Mouse (Mus musculus) myocyte (in vitro differentiated cells): ENCODE measurements around the gene Tenm4. TPM values are rescaled to one million over a fixed set of nuclear protein-coding genes. Genes with fewer than 3 reads are reported as not detected.

Experiments used
- H3K27me3 ChIP-seq: one replicate; pipeline ENCODE4 v1.6.1; 2011; ENCODE audit not compliant: control insufficient read depth, insufficient read depth, insufficient read length
- H3K36me3 ChIP-seq: one replicate; pipeline ENCODE4 v1.6.1; 2011; ENCODE audit not compliant: control insufficient read depth, insufficient read depth
- H3K4me2 ChIP-seq: one replicate; pipeline ENCODE4 v1.6.1; 2011; ENCODE audit warnings: low read depth, control low read depth
- H3K4me3 ChIP-seq: one replicate; pipeline ENCODE4 v1.5.1; 2011; ENCODE audit warnings: mild to moderate bottlenecking, control low read depth, moderate library complexity
- H3K79me2 ChIP-seq: one replicate; pipeline ENCODE4 v1.6.1; 2011; ENCODE audit not compliant: control insufficient read depth, insufficient read depth
- H3ac ChIP-seq: one replicate; pipeline ENCODE4 v1.6.1; 2011; ENCODE audit not compliant: control insufficient read depth, insufficient read length
- CEBPB ChIP-seq: IDR thresholded peaks from 2 replicates; pipeline ENCODE4 v1.6.1; 2011; ENCODE audit warnings: mild to moderate bottlenecking, moderate library complexity; ENCODE audit not compliant: poor library complexity, insufficient read depth, severe bottlenecking
- E2F4 ChIP-seq: IDR thresholded peaks from one replicate; pipeline ENCODE4 v1.6.1; 2011; ENCODE audit warnings: mild to moderate bottlenecking, control low read depth, moderate library complexity; ENCODE audit not compliant: insufficient read depth
- MAX ChIP-seq: IDR thresholded peaks from one replicate; pipeline ENCODE4 v1.6.1; 2011; ENCODE audit warnings: low read depth, mild to moderate bottlenecking, control low read depth
- MYOD1 ChIP-seq, 3 experiments: IDR thresholded peaks; one replicate each; pipeline ENCODE4 v1.6.1; 2011; ENCODE audit warnings: control low read depth in 2 of 3, low read depth in 2 of 3, mild to moderate bottlenecking in 2 of 3, moderate library complexity in 1 of 3; ENCODE audit not compliant: insufficient read length in 2 of 3, control insufficient read depth in 1 of 3
- MYOG ChIP-seq, 3 experiments: IDR thresholded peaks; one replicate each; pipeline ENCODE4 v1.6.1; 2011; ENCODE audit warnings: control low read depth in 2 of 3, low read depth in 2 of 3, mild to moderate bottlenecking in 2 of 3; ENCODE audit not compliant: insufficient read length in 2 of 3, control insufficient read depth in 1 of 3, insufficient read depth in 1 of 3
- POLR2A ChIP-seq: IDR thresholded peaks from one replicate; pipeline ENCODE4 v1.6.1; 2011; ENCODE audit warnings: low read depth, mild to moderate bottlenecking, control low read depth, moderate library complexity; ENCODE audit not compliant: insufficient read length
- POLR2AphosphoS2 ChIP-seq: IDR thresholded peaks from one replicate; pipeline ENCODE4 v1.6.1; 2011; ENCODE audit warnings: low read depth, control low read depth; ENCODE audit not compliant: insufficient read length
- REST ChIP-seq: IDR thresholded peaks from one replicate; pipeline ENCODE4 v1.6.1; 2011; ENCODE audit warnings: mild to moderate bottlenecking, control low read depth, moderate library complexity; ENCODE audit not compliant: insufficient read depth, insufficient read length
- SRF ChIP-seq: IDR thresholded peaks from one replicate; pipeline ENCODE4 v1.6.1; 2011; ENCODE audit warnings: low read depth; ENCODE audit not compliant: control insufficient read depth, insufficient read length
- TCF12 ChIP-seq: IDR thresholded peaks from one replicate; pipeline ENCODE4 v1.6.1; 2011; ENCODE audit warnings: mild to moderate bottlenecking, control low read depth; ENCODE audit not compliant: poor library complexity, insufficient read depth, severe bottlenecking
- TCF3 ChIP-seq: IDR thresholded peaks from one replicate; pipeline ENCODE4 v1.6.1; 2011; ENCODE audit warnings: low read depth, control low read depth; ENCODE audit not compliant: insufficient read length
- USF1 ChIP-seq: IDR thresholded peaks from one replicate; pipeline ENCODE4 v1.6.1; 2011; ENCODE audit warnings: low read depth, mild to moderate bottlenecking, control low read depth, moderate library complexity
- polyA plus RNA-seq: library from polyadenylated mRNA; unstranded; fragments of >200 nt; fragmentation: generic; extraction: Trizol; gene quantifications from one replicate; pipeline ENCODE4 v1.2.1, GENCODE M21; 2012; ENCODE audit warnings: missing spikeins

Tenm4 gene
- polyA plus RNA-seq, 1 experiment: 10.9 TPM

DNA sequence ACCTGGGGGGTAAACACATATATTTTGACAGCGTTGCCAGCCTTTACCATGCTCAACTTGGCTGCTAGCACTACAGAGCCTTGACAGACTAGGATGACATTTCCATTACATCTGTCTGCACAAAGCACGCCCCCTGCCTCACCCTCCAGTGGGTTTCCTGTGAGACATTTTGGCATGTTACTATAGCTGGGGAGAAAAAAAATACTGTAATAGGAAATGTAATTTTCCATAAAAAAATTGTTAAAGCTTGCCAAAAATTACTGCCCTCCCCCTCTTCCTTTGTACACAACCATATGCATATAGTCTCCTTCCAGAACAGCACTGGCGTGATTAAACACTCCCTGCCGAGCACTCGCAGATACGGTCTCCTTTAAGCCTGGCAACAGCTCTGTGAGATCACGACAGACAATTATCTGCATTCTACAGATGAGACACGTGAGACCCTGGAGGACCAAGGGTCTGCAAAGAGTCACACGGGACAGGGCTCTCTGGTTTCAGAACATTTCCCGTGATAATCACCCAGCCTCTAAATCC, 728.1 kb downstream of the Tenm4 start:
- Histone ChIP-seq H3K36me3 (no peaks in the 10 kb centered on the region), H3ac (no peak overlapping the region), H3K27me3 (no peaks in the 10 kb centered on the region), H3K4me2 (no peak overlapping the region), H3K79me2 (no peaks in the 10 kb centered on the region), H3K4me3 (no peak overlapping the region)
- TF ChIP-seq CEBPB (no peak), POLR2AphosphoS2 (no peak), MAX (no peak), TCF12 (no peak), E2F4 (no peak), USF1 (no peak), MYOG (IDR thresholded peaks at IDR 0.05; ENCODE audit: control insufficient read depth in 1 of 3, insufficient read depth in 1 of 3, insufficient read length in 2 of 3, low read depth in 2 of 3) (no peak), REST (no peak), MYOD1 (IDR thresholded peaks at IDR 0.05; ENCODE audit: control insufficient read depth in 1 of 3, insufficient read length in 2 of 3, low read depth in 2 of 3) (no peak), TCF3 (no peak)

DNA sequence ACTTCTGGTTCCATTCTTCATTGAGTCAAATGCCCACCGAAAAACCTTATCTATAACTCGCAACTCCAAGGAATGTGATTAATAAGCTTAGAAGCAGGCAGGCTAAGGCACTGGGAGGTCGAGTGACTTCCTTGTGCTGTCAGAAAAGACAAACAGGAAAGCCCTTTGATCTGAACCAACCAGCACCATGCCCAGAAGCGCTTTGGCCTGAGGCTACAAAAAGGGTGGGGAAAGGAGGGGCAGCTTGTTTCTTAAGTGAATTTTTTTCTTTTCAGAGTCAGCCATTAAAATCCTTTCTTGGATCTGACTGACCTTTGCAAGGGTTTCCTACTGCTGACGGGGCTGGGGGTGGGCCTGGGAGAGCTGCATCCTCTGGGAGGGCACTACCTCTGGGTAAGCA, 731.1 kb downstream of the Tenm4 start:
- H3ac ChIP-seq: no peak overlapping the region

GRCm38 (mm10) chr7:96903088-96903985, 732.3 kb downstream of the Tenm4 start:
- Histone ChIP-seq H3K4me3 (no peak overlapping the region), H3K4me2 (no peak overlapping the region), H3K27me3 (no peaks in the 10 kb centered on the region), H3K36me3 (no peaks in the 10 kb centered on the region), H3ac (no peak overlapping the region), H3K79me2 (no peaks in the 10 kb centered on the region)
- TF ChIP-seq POLR2AphosphoS2 (no peak), MYOG (IDR thresholded peaks at IDR 0.05; ENCODE audit: control insufficient read depth in 1 of 3, insufficient read depth in 1 of 3, insufficient read length in 2 of 3, low read depth in 2 of 3) (no peak), SRF (no peak), MYOD1 (IDR thresholded peaks at IDR 0.05; ENCODE audit: control insufficient read depth in 1 of 3, insufficient read length in 2 of 3, low read depth in 2 of 3) (no peak), MAX (no peak), USF1 (no peak), TCF12 (no peak), REST (no peak), POLR2A (no peak), CEBPB (no peak), TCF3 (no peak), E2F4 (no peak)

More for the DNA sequence above, 731.1 kb downstream of the Tenm4 start:
- Histone ChIP-seq H3K79me2 (no peaks in the 10 kb centered on the region), H3K36me3 (no peaks in the 10 kb centered on the region), H3K27me3 (no peaks in the 10 kb centered on the region), H3K4me2 (no peak overlapping the region), H3K4me3 (no peak overlapping the region)
- TF ChIP-seq SRF (no peak), MYOD1 (IDR thresholded peaks at IDR 0.05; ENCODE audit: control insufficient read depth in 1 of 3, insufficient read length in 2 of 3, low read depth in 2 of 3) (no peak), TCF3 (no peak), MAX (no peak), CEBPB (no peak)

DNA sequence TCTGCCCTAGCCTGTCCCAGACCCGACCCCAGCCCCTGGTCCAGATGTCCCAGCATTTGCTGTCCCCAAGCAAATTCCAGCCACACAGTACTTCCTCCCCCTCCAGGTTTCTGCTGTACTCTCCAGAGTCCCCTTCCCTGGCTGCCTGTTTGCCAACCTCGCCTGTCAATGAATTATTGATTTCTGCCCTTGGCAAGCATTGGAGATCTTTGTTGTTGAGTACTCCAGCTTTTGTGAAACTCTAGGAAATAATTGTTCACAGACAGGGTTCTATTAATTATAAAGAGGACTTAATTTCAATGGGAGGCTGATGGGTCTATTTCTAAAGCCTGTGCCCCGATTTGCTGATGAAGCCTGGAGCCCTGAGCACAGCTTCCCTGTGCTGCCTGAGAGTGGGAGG, 733.4 kb downstream of the Tenm4 start:
- Histone ChIP-seq H3K4me2 (no peak overlapping the region), H3K4me3 (no peak overlapping the region), H3K36me3 (no peaks in the 10 kb centered on the region), H3ac (no peak overlapping the region), H3K79me2 (no peaks in the 10 kb centered on the region), H3K27me3 (no peaks in the 10 kb centered on the region)
- TF ChIP-seq SRF: no peak
- TF ChIP-seq TCF3: no peak
- TF ChIP-seq E2F4: no peak
- TF ChIP-seq TCF12: no peak
- no peak for TF ChIP-seq MAX
- no peak for TF ChIP-seq REST
- TF ChIP-seq POLR2A: no peak
- no peak for TF ChIP-seq CEBPB
- TF ChIP-seq USF1: no peak
- TF ChIP-seq MYOD1 (IDR thresholded peaks at IDR 0.05; ENCODE audit: control insufficient read depth in 1 of 3, insufficient read length in 2 of 3, low read depth in 2 of 3): no peak
- no peak for TF ChIP-seq POLR2AphosphoS2
- no peak for TF ChIP-seq MYOG (IDR thresholded peaks at IDR 0.05; ENCODE audit: control insufficient read depth in 1 of 3, insufficient read depth in 1 of 3, insufficient read length in 2 of 3, low read depth in 2 of 3)
